Mouse (Mus musculus) spleen, adult 2 months (tissue): ENCODE measurements at regions not wholly inside any gene's neighbourhood (a gene's known extent, or its start where the extent isn't known, plus 50 kb on each side); places are given as distances from the start of the nearest gene placed in this dataset.

Source experiments
- CTCF ChIP-seq: fragments of 200-500 bp; IDR thresholded peaks from 2 replicates; pipeline ENCODE4 v1.5.1; 2011; ENCODE audit warnings: mild to moderate bottlenecking, inconsistent platforms; ENCODE audit not compliant: insufficient read depth, insufficient read length, insufficient replicate concordance; ENCODE audit errors: extremely low read depth
- POLR2A ChIP-seq: fragments of 200-500 bp; IDR thresholded peaks from 2 replicates; pipeline ENCODE4 v1.6.1; 2011; ENCODE audit warnings: low read depth, low read length, inconsistent platforms

- TF ChIP-seq POLR2A = no peak
- no peak for TF ChIP-seq CTCF
Observed at GRCm38 (mm10) chr7:34558615-34559343, 97.8 kb downstream of the Kctd15 start.
